Mouse (Mus musculus) G1E (cell line): ENCODE measurements around the gene Zfp503.

ENCODE experiments used
- CTCF ChIP-seq: IDR thresholded peaks from 2 replicates; pipeline ENCODE4 v1.5.1; 2012; ENCODE audit warnings: low read depth, low read length, inconsistent platforms, mixed read lengths
- GATA1 ChIP-seq: IDR thresholded peaks from 2 replicates; pipeline ENCODE4 v1.6.1; 2012; ENCODE audit warnings: borderline replicate concordance, low read length, inconsistent platforms, mixed read lengths
- GATA2 ChIP-seq: IDR thresholded peaks from 2 replicates; pipeline ENCODE4 v1.6.1; 2012; ENCODE audit warnings: low read depth, low read length, inconsistent platforms, borderline replicate concordance
- TAL1 ChIP-seq: conservative IDR thresholded peaks from 2 replicates; pipeline ENCODE4 v1.6.1; 2012; ENCODE audit warnings: low read depth, low read length, inconsistent platforms, mixed read lengths

- TF ChIP-seq CTCF: no peak
- TF ChIP-seq GATA1: no peak
- no peak for TF ChIP-seq TAL1
- no peak for TF ChIP-seq GATA2
Measured at GRCm38 (mm10) chr14:21990321-21991021, 1.1 kb upstream of the Zfp503 start.
